Mouse (Mus musculus) erythroid progenitor cell, adult 5-6 weeks (primary cell): ENCODE results near the gene Cd160. TPM values are rescaled to one million over a fixed set of nuclear protein-coding genes. Genes with fewer than 3 reads are reported as not detected.

Source experiments
- ATAC-seq: replicated peaks from 2 replicates; pipeline ENCODE4 v1.8.0; 2016; ENCODE audit warnings: moderate number of reproducible peaks, mild to moderate bottlenecking, moderate TSS enrichment, inconsistent platforms; ENCODE audit not compliant: poor library complexity, low FRiP score, severe bottlenecking
- total RNA-seq, 2 experiments: library from RNA; stranded (forward) in 1 of 2; stranded (reverse) in 1 of 2; fragments of 150-400 nt in 1 of 2; fragments of 186-747, 209-891 nt in 1 of 2; gene quantifications; 2 replicates each; pipeline versions ENCODE4 v1.2.3 to v1.2.4; 2015 to 2017; ENCODE audit warnings: low replicate concordance in 2 of 2

Gene Cd160
- total RNA-seq, 2 experiments from 2014 or later, result not detected

GRCm38 (mm10) chr3:96834587-96835348 lies 5.6 kb upstream of the Cd160 start:
- no peak for ATAC-seq

DNA sequence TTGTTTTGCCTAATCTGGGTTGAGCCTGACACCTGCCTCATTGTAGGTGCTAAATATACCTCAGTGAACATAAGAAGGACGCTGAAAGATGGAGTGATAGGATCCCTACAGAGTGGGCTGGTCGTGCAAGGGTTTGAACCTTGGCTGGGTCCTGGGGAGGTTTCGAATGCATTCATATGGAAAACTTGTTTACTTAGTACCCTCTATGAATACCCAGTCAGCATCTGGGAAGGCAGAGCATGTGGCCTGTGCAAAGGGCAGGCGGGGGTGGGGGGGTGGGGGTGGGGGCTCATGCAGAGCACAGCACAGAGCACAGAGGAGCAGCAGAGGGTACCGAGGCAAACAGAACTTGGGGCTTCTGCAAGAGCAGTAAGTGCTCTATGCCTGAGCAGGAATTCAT lies 3.8 kb upstream of the Cd160 start:
- no peak for ATAC-seq

GRCm38 (mm10) chr3:96829856-96830255 lies 705 bp upstream of the Cd160 start:
- no peak for ATAC-seq

GRCm38 (mm10) chr3:96828308-96828864 lies 765 bp downstream of the Cd160 start:
- no peak for ATAC-seq

DNA sequence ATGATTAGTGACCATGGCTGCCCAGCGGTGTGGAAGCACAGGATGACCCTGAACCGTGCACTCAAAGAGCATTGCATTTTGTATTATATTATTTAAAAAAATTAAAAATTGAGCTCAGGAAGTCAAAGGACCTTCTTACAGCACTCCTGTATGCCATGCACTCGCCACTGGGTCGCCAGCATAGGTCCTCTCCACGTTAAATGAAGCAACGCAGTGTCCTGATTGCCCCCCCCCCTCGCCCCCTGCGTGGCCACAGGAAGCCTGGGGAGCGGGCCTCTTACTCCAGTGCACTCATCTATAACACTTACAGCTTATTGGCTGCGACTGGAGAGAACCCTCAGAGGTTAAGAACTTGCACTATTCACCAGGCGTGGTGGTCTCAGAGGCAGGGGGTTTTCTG lies 3.9 kb downstream of the Cd160 start:
- ATAC-seq, result no peak

DNA sequence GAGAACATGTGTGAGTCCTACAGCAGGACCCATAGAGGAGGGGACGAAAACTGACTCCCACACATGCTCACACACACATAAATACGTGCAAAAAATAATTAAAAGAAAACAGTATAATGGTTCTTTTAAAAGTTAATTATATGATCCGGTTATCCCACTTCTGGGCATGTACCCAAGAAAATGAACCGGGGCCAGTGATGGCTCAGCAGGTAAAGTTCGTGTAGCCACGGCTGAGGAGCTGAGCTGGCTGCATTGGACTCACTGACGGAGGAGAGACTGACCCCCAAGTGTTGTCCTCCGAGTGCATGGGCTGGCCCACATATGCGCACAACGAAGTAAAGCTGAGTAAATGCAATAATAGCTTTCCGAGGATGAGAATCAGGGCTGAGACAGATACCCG lies 4.5 kb downstream of the Cd160 start:
- ATAC-seq, result no peak

DNA sequence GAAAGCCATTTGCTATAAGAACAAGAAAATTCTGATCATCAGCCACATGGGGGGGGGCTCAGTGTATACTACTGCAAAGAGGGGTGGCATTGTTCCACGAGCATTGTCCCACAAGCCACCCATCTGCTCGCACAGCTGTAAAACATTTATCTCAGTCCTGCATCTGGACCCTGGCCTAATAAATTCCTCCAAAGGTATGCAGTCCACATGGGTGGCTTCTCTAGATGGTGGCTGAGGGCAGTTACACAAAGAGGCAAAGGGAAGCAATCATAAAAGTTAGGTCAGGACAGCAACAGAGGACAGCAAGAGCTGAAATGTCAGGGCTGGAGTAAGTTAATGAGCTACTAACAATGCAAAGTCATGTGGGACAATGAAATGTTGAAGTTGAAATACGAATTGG lies 5.5 kb downstream of the Cd160 start:
- no peak for ATAC-seq

- no peak for ATAC-seq
Measured at GRCm38 (mm10) chr3:96821581-96821980, 7.6 kb downstream of the Cd160 start.

- ATAC-seq, result no peak
Measured at GRCm38 (mm10) chr3:96820116-96820915, 8.8 kb downstream of the Cd160 start.

DNA sequence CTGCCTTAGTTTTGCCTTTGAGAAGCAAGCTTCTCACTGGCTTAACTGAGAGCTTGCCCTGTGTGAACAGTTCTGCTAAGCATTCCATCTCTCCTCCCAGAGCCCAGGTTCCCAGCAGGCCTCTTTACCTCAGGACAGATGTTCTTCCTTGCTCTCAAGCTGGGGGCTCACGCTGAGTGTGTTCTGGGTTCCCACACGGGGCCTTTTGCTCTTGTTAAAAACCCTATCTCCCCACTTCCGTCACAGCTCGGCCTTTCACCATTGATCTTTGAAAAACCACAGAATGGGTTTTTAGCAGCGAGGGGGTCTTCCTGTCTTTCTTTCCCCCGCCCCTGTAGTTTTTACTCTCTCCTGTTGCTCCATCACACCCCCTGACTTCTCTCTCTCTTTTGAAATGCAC lies 14.8 kb downstream of the Cd160 start:
- ATAC-seq, result no peak

- no peak for ATAC-seq
Measured at GRCm38 (mm10) chr3:96813591-96814244, 15.4 kb downstream of the Cd160 start.

DNA sequence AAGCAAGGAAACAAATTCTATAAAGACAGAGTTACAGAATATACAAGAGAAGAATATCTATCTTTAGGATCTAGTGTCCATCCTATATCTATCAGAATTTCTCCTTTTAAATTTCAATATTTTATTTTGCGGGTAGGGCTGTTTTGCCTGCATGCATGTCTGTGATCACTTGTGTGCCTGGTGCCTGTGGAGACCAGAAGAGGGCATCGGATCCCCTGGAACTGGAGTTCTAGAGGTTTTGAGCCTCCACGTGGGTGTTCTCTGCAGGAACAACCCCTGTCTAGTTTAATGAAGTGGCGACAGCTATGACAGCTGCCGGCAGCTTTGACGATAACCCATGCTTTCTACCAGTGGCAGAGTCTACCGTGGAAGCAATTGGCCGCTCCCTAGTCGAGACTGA lies 16.0 kb downstream of the Cd160 start:
- ATAC-seq, result no peak

DNA sequence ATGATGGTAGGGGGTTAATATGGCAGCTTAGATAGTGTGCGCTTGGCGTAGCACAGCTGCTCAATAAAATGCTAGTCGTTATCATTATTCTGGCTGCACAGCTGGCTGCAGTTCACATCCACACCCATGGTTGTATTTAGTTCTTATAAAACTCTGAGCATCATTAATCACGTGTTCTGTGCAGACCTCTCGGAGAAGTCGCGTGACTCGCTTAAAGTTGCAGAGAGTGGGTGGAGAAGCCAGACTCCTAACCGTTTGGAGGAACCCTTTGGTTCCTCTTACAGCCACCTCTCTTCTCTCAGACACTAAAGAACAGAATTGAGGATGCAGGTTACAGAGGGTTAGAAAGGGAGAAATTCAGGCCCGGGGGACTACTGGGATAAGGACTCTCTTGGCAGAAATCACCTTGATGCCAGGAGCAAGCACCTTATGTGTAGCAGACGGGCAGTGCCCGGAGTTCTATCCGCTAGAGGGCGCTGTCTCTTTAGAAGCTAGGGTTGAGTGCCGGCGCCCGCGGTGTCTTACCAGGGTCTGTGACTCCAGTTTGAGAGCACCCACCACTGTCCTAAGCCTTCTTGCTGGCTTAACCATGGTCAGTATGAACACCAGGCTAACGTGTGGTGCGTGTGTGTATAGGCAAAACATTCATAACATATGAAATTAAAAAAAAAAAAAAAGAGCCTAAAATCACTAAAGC lies 16.6 kb downstream of the Cd160 start:
- peak; percentile 52; the same call in 1 of the 2 replicates for ATAC-seq

- ATAC-seq, result no peak
Measured at GRCm38 (mm10) chr3:96811232-96811631, 17.9 kb downstream of the Cd160 start.

DNA sequence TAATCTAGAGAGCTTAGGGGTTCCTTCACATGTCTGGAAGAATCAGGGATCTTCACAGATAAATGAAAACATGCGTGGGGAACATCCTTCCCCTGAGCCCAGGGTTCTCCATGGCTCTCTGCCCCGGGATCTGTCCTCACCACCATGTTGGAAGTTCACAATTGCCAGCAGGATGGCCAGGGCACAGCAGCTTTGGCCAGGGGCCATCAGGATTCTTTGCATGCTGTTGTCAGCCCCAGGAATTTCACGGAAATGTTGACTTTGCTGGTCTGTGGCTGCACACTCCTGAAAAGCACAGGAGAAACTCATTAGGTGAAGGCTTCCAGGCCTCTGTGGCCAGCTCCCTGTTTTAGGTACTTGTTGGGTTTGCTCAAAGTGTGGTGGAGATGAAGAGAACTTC lies 20.5 kb downstream of the Cd160 start:
- no peak for ATAC-seq

DNA sequence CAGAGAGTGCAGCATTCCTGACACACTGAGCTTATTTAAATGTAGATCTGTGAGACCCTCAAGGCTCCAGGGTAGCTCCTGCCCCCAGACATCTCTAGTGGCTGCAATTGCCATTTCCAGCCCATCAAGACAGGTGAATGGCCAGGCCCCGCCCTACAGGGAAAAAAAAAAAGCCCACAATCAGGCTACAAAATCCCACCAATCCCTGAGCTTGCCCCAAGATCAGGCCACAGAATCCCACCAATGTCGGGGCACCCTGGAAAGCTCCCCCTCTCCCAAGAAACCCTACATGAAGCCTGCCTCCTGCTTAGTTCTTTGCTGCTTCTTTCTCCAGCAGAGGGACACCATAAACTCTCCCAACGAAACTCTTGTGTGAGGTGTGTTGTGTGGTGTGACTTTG lies 21.0 kb downstream of the Cd160 start:
- no peak for ATAC-seq

- ATAC-seq, result no peak
Measured at GRCm38 (mm10) chr3:96802214-96802613, 26.9 kb downstream of the Cd160 start.

DNA sequence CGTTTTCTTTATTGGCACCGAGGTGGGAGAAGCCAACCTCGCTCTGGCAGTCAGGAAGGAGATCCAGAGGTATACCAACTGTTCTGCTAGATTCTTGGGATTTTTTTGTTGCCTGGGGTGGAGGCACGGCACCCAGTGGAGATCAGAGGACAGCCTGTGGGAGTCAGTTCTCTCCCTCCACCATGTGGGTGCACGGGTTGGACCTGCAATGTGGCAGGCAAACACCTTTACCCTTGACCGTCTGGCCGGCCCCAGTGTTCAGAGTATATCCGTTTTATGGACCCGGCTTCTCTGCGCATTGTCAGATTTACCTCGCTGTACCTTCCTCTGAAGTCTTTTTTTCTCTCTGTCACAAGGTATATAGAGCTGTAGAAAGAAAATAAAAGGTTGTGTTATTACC lies 28.9 kb downstream of the Cd160 start:
- ATAC-seq, result no peak

DNA sequence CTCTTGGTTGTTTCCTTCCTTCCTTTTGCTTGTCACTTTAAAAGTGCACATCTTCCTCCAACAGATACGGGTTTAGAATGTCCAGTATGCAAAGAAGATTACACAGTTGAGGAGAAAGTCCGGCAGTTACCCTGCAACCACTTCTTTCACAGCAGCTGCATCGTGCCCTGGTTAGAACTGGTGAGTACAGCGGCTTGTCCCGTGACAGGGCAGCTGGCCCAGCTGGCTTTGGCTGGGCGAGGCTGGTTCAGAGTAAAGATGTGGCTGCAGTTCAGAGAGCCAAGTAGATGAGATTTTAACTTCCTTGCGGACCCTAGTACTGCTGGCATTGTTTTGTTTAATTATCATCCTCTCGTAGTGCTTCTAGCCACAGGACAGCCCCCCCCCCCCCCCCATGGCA lies 40.6 kb downstream of the Cd160 start:
- ATAC-seq, result no peak

DNA sequence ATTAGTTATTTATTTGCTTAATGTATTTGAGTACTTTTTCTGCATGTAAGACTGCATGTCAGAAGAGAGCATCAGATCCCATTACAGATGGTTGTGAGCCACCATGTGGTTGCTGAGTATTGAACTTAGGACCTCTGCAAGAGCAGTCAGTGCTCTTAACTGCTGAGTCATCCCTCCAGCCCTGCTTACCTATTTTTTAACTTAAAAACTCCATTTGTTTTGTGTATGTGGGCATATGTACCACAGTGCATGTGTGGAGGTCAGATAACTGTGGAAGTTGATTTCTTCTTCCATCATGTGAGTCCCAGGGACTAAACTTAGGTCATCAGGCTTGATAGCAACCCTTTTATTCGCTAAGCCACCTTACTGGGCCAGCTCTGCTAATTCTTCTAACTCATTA lies 41.4 kb downstream of the Cd160 start:
- no peak for ATAC-seq
